Mouse (Mus musculus) midbrain, embryonic 12.5 days (tissue): ENCODE measurements around the gene Tmem221. TPM values are rescaled to one million over a fixed set of nuclear protein-coding genes. Genes with fewer than 3 reads are reported as not detected.

Experiments
- ATAC-seq: fragments of 200-750 bp; cut with Nextera tagmentation; 2 replicates; pipeline ENCODE4 v1.8.0; 2017; ENCODE audit warnings: low read depth, moderate TSS enrichment, moderate library complexity; ENCODE audit not compliant: low FRiP score
- H3K27ac ChIP-seq: fragments of 300-500 bp; sonication (generic); replicated peaks from 2 replicates; pipeline ENCODE4 v1.5.1; 2016; ENCODE audit warnings: mild to moderate bottlenecking
- H3K27me3 ChIP-seq: fragments of 300-500 bp; sonication (generic); 2 replicates; pipeline ENCODE4 v1.6.1; 2016; ENCODE audit warnings: mild to moderate bottlenecking
- H3K36me3 ChIP-seq: fragments of 300-500 bp; sonication (generic); 2 replicates; pipeline ENCODE4 v1.6.1; 2016
- H3K4me1 ChIP-seq: fragments of 300-500 bp; sonication (generic); 2 replicates; pipeline ENCODE4 v1.6.1; 2016
- H3K4me2 ChIP-seq: fragments of 300-500 bp; sonication (generic); replicated peaks from 2 replicates; pipeline ENCODE4 v1.6.1; 2016; ENCODE audit warnings: mild to moderate bottlenecking, moderate library complexity
- H3K4me3 ChIP-seq: fragments of 300-500 bp; sonication (generic); 2 replicates; pipeline ENCODE4 v1.5.1; 2016; ENCODE audit warnings: mild to moderate bottlenecking
- H3K9ac ChIP-seq: fragments of 300-500 bp; sonication (generic); replicated peaks from 2 replicates; pipeline ENCODE4 v1.6.1; 2016; ENCODE audit warnings: mild to moderate bottlenecking, moderate library complexity
- H3K9me3 ChIP-seq: fragments of 300-500 bp; sonication (generic); 2 replicates; pipeline ENCODE4 v1.6.1; 2016; ENCODE audit warnings: mild to moderate bottlenecking
- WGBS: fragments of 180-500 bp; shearing (Covaris S2); methylation state at CpG from one replicate; pipeline ENCODE4 v1.1.7; 2016; 5-methylcytosine and 5-hydroxymethylcytosine counted together
- polyA plus RNA-seq: library from polyadenylated mRNA; unstranded; fragments of >200 nt; fragmentation: Nextera tagmentation; extraction: Ambion mirVana; gene quantifications from 2 replicates; pipeline ENCODE4 v1.2.1, GENCODE M21; 2016

Tmem221 gene
- polyA plus RNA-seq, 1 experiment from 2014 or later = 0.14 TPM

DNA sequence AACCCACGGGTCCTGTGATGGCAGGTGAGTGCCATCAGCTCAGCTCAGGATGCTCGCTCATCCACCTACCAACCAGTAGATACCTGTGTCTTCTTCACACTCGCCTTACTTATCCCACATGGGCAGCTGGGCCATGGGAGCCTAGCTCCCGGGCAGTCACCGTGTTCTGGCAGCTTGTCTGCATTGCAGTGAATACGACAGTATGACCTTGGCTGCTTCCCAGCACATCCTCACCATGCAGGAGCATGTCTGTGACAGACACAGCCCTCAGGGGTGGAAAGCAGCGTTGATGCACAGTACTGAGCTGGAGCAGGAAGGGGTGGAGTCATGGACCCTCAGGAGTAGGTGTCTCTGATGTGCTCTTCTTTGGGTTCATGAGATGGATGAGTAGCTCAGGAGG is 15.8 kb upstream of the Tmem221 start:
- H3K4me2 ChIP-seq = no peak overlapping the region
- no peaks in the 10 kb centered on the region for H3K9me3 ChIP-seq
- no peaks in the 10 kb centered on the region for H3K36me3 ChIP-seq
- peaks cover 8% of the 10 kb centered on the region; the same call in 1 of the 2 replicates for H3K27me3 ChIP-seq
- H3K4me3 ChIP-seq = no peak overlapping the region
- no peak overlapping the region for H3K27ac ChIP-seq
- peaks cover 25% of the 10 kb centered on the region for H3K4me1 ChIP-seq
- no peak overlapping the region for H3K9ac ChIP-seq
- no peak for ATAC-seq
- WGBS = 81% methylated on average over 7 of the region's 7 CpGs

- no peak overlapping the region for H3K9ac ChIP-seq
- no peak overlapping the region for H3K4me2 ChIP-seq
- peaks cover 20% of the 10 kb centered on the region for H3K27me3 ChIP-seq
- no peak for ATAC-seq
- H3K27ac ChIP-seq = no peak overlapping the region
- H3K4me3 ChIP-seq = no peak overlapping the region
- 84% methylated on average over 9 of the region's 9 CpGs for WGBS
- peaks cover 34% of the 10 kb centered on the region for H3K4me1 ChIP-seq
- no peaks in the 10 kb centered on the region for H3K9me3 ChIP-seq
- H3K36me3 ChIP-seq = no peaks in the 10 kb centered on the region
Measured at GRCm38 (mm10) chr8:71572847-71573633, 14.4 kb upstream of the Tmem221 start.

DNA sequence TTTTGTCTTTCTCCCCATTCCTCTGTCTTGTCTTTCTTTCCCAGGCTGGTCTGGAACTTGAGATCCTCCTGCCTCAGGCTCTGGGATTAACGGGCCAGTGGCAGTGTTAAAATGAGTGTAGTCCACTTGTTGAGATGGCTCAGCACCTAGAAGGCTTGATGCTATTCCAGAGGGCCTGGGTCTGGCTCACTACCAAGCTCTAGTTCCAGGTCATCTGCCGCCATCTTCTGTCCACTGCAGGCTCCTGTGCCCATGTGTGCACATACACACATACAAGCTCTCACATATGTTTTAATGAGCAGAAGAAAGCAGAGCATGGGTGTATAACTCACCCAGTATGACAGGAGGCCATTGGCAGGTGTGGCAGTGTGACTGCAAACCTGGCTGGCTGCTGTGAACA is 13.4 kb upstream of the Tmem221 start:
- Histone ChIP-seq H3K4me2 (no peak overlapping the region), H3K27me3 (peaks cover 29% of the 10 kb centered on the region), H3K36me3 (no peaks in the 10 kb centered on the region), H3K4me1 (peaks cover 34% of the 10 kb centered on the region), H3K27ac (no peak overlapping the region), H3K9me3 (no peaks in the 10 kb centered on the region), H3K9ac (no peak overlapping the region), H3K4me3 (no peak overlapping the region)
- 90% methylated on average over 2 of the region's 2 CpGs for WGBS
- ATAC-seq = no peak

DNA sequence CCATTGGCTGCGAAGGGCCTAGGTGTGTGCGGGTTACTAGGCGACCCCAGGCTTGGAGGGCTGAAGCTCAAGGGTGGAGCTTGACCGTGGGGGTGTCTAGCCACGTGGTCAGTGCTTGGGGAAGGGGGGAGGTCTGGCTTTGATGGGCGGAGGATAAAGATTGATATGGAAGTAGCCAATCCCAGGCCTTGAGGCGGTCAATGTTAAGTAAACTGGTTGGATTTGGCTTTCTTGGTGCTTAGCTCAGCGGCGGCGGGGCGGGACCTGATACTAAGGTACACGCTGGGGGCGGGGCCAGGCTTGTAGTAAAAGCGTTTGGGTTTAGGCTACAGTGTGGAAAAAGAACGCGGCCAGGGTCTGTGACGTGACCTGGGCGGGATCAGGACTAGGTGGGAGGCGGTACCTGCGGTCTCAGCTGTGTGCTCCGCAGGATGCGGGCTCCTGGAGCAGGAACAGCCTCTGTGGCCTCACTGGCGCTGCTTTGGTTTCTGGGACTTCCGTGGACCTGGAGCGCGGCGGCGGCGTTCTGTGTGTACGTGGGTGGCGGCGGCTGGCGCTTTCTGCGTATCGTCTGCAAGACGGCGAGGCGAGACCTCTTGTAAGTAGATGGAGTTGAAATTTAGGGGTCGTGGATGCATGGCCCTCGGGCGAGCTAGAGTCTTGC is 11.8 kb upstream of the Tmem221 start:
- peak overlapping the region; percentile 66 for H3K4me3 ChIP-seq
- H3K4me2 ChIP-seq = peak overlapping the region; percentile 67
- peak; percentile 85 for ATAC-seq
- H3K36me3 ChIP-seq = no peaks in the 10 kb centered on the region
- H3K4me1 ChIP-seq = peaks cover 34% of the 10 kb centered on the region
- peaks cover 41% of the 10 kb centered on the region for H3K27me3 ChIP-seq
- WGBS = 1% methylated on average over 41 of the region's 41 CpGs
- H3K9me3 ChIP-seq = no peaks in the 10 kb centered on the region
- peak overlapping the region; percentile 58 for H3K9ac ChIP-seq
- peak overlapping the region; percentile 58; the same call in 1 of the 2 replicates for H3K27ac ChIP-seq

DNA sequence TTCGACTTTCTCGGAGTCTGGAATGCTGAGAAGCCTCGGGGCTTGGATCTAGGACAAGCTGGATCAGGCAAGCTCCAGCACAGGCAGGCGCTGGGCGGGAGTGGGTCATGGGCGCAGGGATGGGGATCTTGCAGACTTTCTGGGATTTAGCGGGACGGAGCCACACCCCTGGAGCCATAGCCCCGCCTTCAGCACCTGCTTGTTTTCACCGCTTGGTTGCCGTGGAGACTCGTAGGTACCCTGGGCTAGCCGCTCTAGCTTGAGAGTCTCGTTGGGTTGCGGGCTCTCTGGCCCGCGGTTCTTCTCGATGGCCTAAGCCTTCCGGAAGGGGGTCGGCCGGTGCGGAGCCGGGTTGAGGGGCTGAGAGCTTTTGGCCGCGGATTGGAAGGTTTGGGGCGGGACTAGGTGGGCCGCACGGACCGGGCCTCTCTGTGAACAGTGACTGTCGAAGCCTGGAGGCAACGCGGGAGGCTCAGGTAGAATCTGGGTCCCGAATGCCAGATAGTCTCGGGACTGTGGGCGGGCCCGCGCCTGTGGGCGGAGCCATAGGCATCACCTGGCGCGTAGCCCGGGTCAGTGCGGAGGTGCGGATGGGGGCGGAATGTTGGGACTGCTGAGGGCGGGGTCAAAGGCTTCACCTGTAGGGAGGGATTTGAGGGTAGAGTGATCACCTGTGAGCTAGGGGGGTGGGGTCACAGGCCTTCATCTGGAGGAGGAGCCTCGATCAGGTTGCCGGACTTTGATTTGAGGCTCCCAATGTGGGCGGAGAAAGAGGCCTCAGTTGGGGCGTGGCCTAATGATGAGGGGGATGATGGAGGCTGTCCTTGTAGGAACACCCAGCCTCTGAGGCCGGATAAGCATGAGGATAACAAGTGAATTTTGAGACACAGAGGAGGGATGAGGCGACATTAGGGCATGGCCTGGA is 11.0 kb upstream of the Tmem221 start:
- Histone ChIP-seq H3K9ac (peak overlapping the region; percentile 58), H3K4me2 (peak overlapping the region; percentile 67), H3K4me3 (peak overlapping the region; percentile 66), H3K27ac (peak overlapping the region; percentile 58), H3K4me1 (peaks cover 34% of the 10 kb centered on the region), H3K36me3 (no peaks in the 10 kb centered on the region), H3K27me3 (peaks cover 42% of the 10 kb centered on the region), H3K9me3 (no peaks in the 10 kb centered on the region)
- peak; percentile 81 for ATAC-seq
- under 1% methylated on average over 51 of the region's 51 CpGs for WGBS

DNA sequence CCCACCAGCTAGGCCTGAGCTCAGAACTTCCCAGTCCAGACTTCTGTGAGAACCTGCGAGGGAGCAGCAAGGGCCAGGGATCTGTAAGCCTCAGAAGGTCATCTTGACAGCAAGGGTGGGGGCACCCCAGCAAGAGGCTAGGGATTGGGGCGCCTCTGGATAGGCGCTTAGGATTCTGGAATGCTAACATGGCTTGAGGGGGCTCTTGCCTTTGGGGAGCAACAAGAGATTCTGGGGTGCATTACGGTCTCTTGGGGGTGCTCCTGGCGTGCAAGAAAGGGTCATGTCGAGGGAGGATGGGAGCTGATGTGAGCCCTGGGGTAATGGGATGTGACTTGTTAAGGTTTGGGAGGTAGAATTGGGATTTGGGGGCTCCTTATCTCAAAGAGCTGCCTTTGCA is 10.3 kb upstream of the Tmem221 start:
- Histone ChIP-seq H3K9me3 (peaks cover 5% of the 10 kb centered on the region), H3K4me3 (peak overlapping the region; percentile 66), H3K27me3 (peaks cover 44% of the 10 kb centered on the region), H3K36me3 (no peaks in the 10 kb centered on the region), H3K4me2 (peak overlapping the region; percentile 67), H3K27ac (peak overlapping the region; percentile 58), H3K9ac (no peak overlapping the region; the same call in 1 of the 2 replicates), H3K4me1 (peaks cover 34% of the 10 kb centered on the region)
- WGBS = 20% methylated on average over 6 of the region's 6 CpGs
- no peak for ATAC-seq

- Histone ChIP-seq H3K27ac (peak within 1 kb of the TSS; percentile 58), H3K4me2 (peak within 1 kb of the TSS; percentile 67), H3K4me1 (peaks cover 34% of the 10 kb centered on the region), H3K27me3 (peaks cover 46% of the 10 kb centered on the region), H3K4me3 (peak within 1 kb of the TSS; percentile 66), H3K9ac (peak within 1 kb of the TSS; percentile 53), H3K36me3 (no peaks in the 10 kb centered on the region), H3K9me3 (peaks cover 6% of the 10 kb centered on the region)
- ATAC-seq = no peak
- 14% methylated on average over 13 of the region's 13 CpGs for WGBS
Measured at GRCm38 (mm10) chr8:71568387-71568937, 9.8 kb upstream of the Tmem221 start, which contains the start of gene Slc27a1. Slc27a1 (plus strand) TSS chr8:71568882.

- Histone ChIP-seq H3K36me3 (no peaks in the 10 kb centered on the region), H3K27ac (no peak overlapping the region), H3K27me3 (peaks cover 51% of the 10 kb centered on the region), H3K4me1 (peaks cover 35% of the 10 kb centered on the region), H3K9me3 (peaks cover 6% of the 10 kb centered on the region), H3K4me2 (no peak overlapping the region), H3K4me3 (no peak overlapping the region), H3K9ac (no peak overlapping the region)
- WGBS = 74% methylated on average over 7 of the region's 7 CpGs
- ATAC-seq = no peak
Measured at GRCm38 (mm10) chr8:71567587-71567986, 8.9 kb upstream of the Tmem221 start.

GRCm38 (mm10) chr8:71566501-71566900 is 7.8 kb upstream of the Tmem221 start, which contains the start of gene Nxnl1:
Nxnl1 (minus strand) TSS chr8:71566601.
- Histone ChIP-seq H3K27me3 (peaks cover 62% of the 10 kb centered on the region), H3K9ac (no peak within 1 kb of the TSS), H3K36me3 (no peaks in the 10 kb centered on the region), H3K4me3 (no peak within 1 kb of the TSS), H3K9me3 (peaks cover 6% of the 10 kb centered on the region), H3K27ac (no peak within 1 kb of the TSS), H3K4me1 (peaks cover 30% of the 10 kb centered on the region), H3K4me2 (no peak within 1 kb of the TSS)
- 61% methylated on average over 3 of the region's 3 CpGs for WGBS
- no peak for ATAC-seq

DNA sequence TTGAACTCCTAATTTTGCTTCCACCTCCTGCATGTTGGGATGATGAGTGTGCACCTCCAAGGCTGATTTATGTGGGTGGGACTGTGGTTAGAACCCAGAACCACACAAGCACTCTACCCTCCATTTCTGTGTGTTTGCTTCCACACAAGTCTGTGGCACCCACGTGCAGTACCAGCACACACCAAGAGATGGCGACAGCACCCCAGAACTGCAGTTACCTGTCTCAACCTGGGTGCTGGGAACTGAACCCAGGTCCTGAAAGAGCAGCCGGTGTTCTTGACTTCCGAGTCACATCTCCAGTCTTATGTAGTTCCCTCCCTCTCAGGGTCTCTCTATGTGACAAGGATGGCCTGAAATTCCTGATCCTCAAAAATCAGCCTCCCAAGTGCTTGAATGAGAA is 5.3 kb upstream of the Tmem221 start:
- Histone ChIP-seq H3K9me3 (peaks cover 6% of the 10 kb centered on the region), H3K4me2 (no peak overlapping the region), H3K36me3 (no peaks in the 10 kb centered on the region), H3K4me3 (no peak overlapping the region), H3K27me3 (peaks cover 80% of the 10 kb centered on the region), H3K27ac (no peak overlapping the region), H3K4me1 (peaks cover 16% of the 10 kb centered on the region), H3K9ac (no peak overlapping the region)
- 85% methylated on average over 4 of the region's 4 CpGs for WGBS
- ATAC-seq = no peak

DNA sequence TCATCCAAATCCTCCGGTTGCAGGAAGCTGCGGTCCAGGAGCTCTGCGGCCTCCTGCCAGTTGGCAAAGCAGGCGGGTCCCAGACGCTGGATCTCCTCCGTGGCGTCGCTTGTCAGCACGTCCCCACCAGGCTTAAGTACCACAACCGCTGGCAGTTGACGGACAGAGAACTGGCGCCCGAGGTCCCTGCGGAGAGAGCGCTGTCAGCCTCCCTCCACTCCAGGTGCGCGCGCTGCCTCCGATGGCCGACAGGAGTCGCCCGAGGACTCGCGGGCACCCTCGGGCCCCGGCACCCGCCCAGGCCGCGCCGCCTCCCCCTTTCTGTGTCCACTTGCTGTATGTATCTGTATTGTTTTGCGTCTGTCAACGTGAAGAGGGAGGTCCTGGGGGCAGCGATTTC is 4.1 kb upstream of the Tmem221 start:
- Histone ChIP-seq H3K27ac (no peak overlapping the region), H3K9me3 (peaks cover 6% of the 10 kb centered on the region), H3K36me3 (no peaks in the 10 kb centered on the region), H3K4me3 (peak overlapping the region; percentile 17; the same call in 1 of the 2 replicates), H3K4me1 (peaks cover 17% of the 10 kb centered on the region), H3K4me2 (peak overlapping the region; percentile 39), H3K27me3 (peaks cover 81% of the 10 kb centered on the region), H3K9ac (peak overlapping the region; percentile 35; the same call in 1 of the 2 replicates)
- 1% methylated on average over 33 of the region's 33 CpGs for WGBS
- ATAC-seq = peak; percentile 53
